Mouse (Mus musculus): ENCODE results near the gene Gm10160. TPM values are rescaled to one million over a fixed set of nuclear protein-coding genes. Genes with fewer than 3 reads are reported as not detected.

The Gm10160 gene
- polyA plus RNA-seq (2014; fragmentation: Nextera tagmentation; extraction: Ambion mirVana), result not detected in 2 replicates

DNA sequence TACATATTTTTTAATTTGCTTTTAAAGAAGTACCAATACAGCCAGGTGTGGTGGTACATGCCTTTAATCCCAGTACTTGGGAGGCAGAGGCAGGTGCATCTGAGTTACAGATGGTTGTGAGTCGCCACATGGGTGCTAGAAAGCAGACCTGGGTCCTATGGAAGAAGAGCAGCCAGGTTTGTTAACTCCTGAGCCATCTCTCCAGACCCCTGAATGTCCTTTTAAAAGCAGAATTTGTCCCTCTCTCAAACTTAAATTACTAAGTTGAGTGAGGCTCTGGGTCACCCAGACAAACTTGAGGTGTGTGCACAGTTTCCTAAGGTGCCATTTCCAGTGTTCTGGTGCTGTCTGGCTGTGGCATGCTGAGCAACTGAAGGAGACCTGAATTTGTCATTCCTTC is at the start of gene Gm10160:
Gm10160 (minus strand) TSS at position 101 of the 400 bp plus-strand sequence.
- Histone ChIP-seq H3K4me2 (ENCODE audit: low read depth, severe bottlenecking) (no peak within 1 kb of the TSS), H3K9ac (ENCODE audit: low read length) (no peak within 1 kb of the TSS), H3K4me1 (ENCODE audit: control insufficient read depth, insufficient read depth, low read length) (peaks cover 3% of the 10 kb centered on the region), H3K4me3 (ENCODE audit: low read depth, low read length) (no peak within 1 kb of the TSS), H3K27me3 (ENCODE audit: control insufficient read depth, insufficient read depth, low read length) (peaks cover 8% of the 10 kb centered on the region), H3K9me3 (ENCODE audit: control insufficient read depth, low read length) (no peaks in the 10 kb centered on the region), H3K27ac (replicated peaks; ENCODE audit: low read depth, low read length) (no peak within 1 kb of the TSS), H3K36me3 (ENCODE audit: control insufficient read depth, insufficient read depth, low read length) (no peaks in the 10 kb centered on the region)
- WGBS, result 89% methylated on average over 1 of the region's 1 CpGs
- DNase-seq (ENCODE audit: low spot score) (no peak), ATAC-seq (ENCODE audit: insufficient number of reproducible peaks, low FRiP score, low TSS enrichment, low read depth) (no peak)

DNA sequence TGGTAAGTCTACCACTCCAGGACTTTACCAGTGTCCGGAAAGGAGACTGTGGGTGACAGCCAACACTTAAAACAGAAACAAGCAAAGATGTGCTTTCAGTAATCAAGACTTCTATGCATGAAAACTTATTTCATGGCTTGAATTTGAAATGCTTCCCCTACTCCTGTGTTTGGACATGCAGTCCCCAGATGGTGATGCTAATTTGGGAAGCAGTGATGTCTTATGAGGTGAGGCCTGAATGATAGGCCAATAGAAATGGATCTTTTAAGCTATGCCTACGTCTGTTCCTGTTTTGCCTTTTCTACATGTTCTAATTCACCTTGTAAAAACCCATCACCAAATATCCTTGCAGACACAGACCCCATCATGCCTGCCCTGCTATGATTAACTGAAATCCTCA is 49.3 kb upstream of the Gm10160 start:
- H3K9me3 ChIP-seq (ENCODE audit: control insufficient read depth, low read length), result no peaks in the 10 kb centered on the region
- no peaks in the 10 kb centered on the region for H3K27me3 ChIP-seq (ENCODE audit: control insufficient read depth, insufficient read depth, low read length)
- H3K4me2 ChIP-seq (ENCODE audit: low read depth, severe bottlenecking), result no peak overlapping the region
- no peak overlapping the region for H3K9ac ChIP-seq (ENCODE audit: low read length)
- DNase-seq (ENCODE audit: low spot score), result no peak
- no peaks in the 10 kb centered on the region for H3K4me1 ChIP-seq (ENCODE audit: control insufficient read depth, insufficient read depth, low read length)
- no peak overlapping the region for H3K4me3 ChIP-seq (ENCODE audit: low read depth, low read length)
- 0 out of 2 replicates have a peak, but pooled peaks cover 2% of the 10 kb centered on the region for H3K36me3 ChIP-seq (ENCODE audit: control insufficient read depth, insufficient read depth, low read length)
- ATAC-seq (ENCODE audit: insufficient number of reproducible peaks, low FRiP score, low TSS enrichment, low read depth), result no peak
- no peak overlapping the region for H3K27ac ChIP-seq (replicated peaks; ENCODE audit: low read depth, low read length)
- WGBS, result 73% methylated on average over 2 of the region's 2 CpGs

DNA sequence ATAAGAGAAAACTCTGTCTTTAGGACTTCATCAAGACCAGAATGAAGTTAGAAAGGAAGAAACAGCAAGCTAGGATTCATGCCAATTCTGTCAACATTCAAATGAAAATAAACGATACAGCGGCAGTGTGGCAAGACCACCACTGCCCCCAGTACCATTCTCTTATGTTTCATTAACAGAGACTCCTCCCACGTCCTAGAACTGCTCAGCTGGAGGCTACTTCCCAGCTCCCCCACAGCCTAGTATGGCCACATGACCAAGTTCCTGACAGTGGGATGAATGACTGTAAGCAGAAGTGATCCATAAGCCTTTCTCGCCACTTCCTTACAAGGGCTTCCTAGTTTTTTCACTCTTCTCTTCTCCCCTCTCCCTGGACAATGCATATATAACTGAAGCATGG is 48.5 kb upstream of the Gm10160 start:
- Histone ChIP-seq H3K9ac (ENCODE audit: low read length) (no peak overlapping the region), H3K27me3 (ENCODE audit: control insufficient read depth, insufficient read depth, low read length) (no peaks in the 10 kb centered on the region), H3K9me3 (ENCODE audit: control insufficient read depth, low read length) (no peaks in the 10 kb centered on the region), H3K4me1 (ENCODE audit: control insufficient read depth, insufficient read depth, low read length) (no peaks in the 10 kb centered on the region), H3K4me2 (ENCODE audit: low read depth, severe bottlenecking) (no peak overlapping the region), H3K27ac (replicated peaks; ENCODE audit: low read depth, low read length) (no peak overlapping the region), H3K4me3 (ENCODE audit: low read depth, low read length) (no peak overlapping the region), H3K36me3 (ENCODE audit: control insufficient read depth, insufficient read depth, low read length) (0 out of 2 replicates have a peak, but pooled peaks cover 2% of the 10 kb centered on the region)
- ATAC-seq (ENCODE audit: insufficient number of reproducible peaks, low FRiP score, low TSS enrichment, low read depth) (no peak), DNase-seq (ENCODE audit: low spot score) (no peak)
- 72% methylated on average over 4 of the region's 4 CpGs for WGBS

DNA sequence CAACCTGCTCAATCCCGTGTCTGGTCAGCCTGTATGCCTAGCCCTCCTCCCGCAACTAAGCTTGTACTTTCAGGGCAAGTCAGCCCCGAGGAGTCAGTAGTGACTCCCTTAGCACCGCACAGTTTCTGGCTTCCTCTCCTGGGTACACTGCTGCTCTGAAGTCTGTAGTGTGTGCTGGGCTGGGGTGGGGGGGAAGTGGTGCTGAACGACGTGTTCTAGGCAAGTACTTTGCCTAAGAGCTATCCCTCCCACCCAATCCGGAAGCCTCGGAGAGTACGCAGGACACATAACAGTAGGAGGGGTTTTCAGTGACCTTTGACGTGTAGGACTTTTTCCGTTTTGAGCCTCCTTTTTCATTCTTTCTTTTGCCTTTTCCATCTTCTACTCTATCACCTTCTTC is 43.8 kb upstream of the Gm10160 start:
- H3K4me2 ChIP-seq (ENCODE audit: low read depth, severe bottlenecking), result no peak overlapping the region
- no peak for DNase-seq (ENCODE audit: low spot score)
- no peak overlapping the region for H3K9ac ChIP-seq (ENCODE audit: low read length)
- no peak overlapping the region for H3K4me3 ChIP-seq (ENCODE audit: low read depth, low read length)
- no peaks in the 10 kb centered on the region for H3K9me3 ChIP-seq (ENCODE audit: control insufficient read depth, low read length)
- no peak overlapping the region for H3K27ac ChIP-seq (replicated peaks; ENCODE audit: low read depth, low read length)
- H3K36me3 ChIP-seq (ENCODE audit: control insufficient read depth, insufficient read depth, low read length), result 0 out of 2 replicates have a peak, but pooled peaks cover 2% of the 10 kb centered on the region
- 76% methylated on average over 11 of the region's 11 CpGs for WGBS
- no peaks in the 10 kb centered on the region for H3K27me3 ChIP-seq (ENCODE audit: control insufficient read depth, insufficient read depth, low read length)
- no peak for ATAC-seq (ENCODE audit: insufficient number of reproducible peaks, low FRiP score, low TSS enrichment, low read depth)
- no peaks in the 10 kb centered on the region for H3K4me1 ChIP-seq (ENCODE audit: control insufficient read depth, insufficient read depth, low read length)

DNA sequence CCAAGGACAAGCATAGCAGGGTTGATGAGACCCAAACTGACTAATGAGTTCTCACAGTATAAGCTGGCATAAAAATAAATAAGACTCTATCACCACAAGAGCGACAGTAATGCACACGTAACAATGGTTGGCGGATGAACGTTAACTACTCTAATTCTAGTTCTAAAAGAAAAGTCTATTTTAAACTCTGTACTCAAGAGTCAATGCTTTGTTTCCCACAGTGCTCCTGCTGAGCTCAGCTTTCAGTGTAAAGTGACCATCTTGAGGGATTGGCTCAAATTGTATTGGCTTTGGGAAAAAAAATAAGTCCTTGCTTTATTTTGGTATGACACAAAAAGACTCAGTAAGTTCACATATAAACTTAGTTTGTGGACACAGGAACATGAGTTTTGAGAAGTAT is 29.5 kb upstream of the Gm10160 start:
- Histone ChIP-seq H3K4me1 (ENCODE audit: control insufficient read depth, insufficient read depth, low read length) (no peaks in the 10 kb centered on the region), H3K4me2 (ENCODE audit: low read depth, severe bottlenecking) (no peak overlapping the region), H3K27ac (replicated peaks; ENCODE audit: low read depth, low read length) (no peak overlapping the region), H3K9me3 (ENCODE audit: control insufficient read depth, low read length) (no peaks in the 10 kb centered on the region), H3K36me3 (ENCODE audit: control insufficient read depth, insufficient read depth, low read length) (no peaks in the 10 kb centered on the region), H3K9ac (ENCODE audit: low read length) (no peak overlapping the region), H3K27me3 (ENCODE audit: control insufficient read depth, insufficient read depth, low read length) (no peaks in the 10 kb centered on the region), H3K4me3 (ENCODE audit: low read depth, low read length) (no peak overlapping the region)
- WGBS, result 93% methylated on average over 4 of the region's 4 CpGs
- DNase-seq (ENCODE audit: low spot score) (no peak), ATAC-seq (ENCODE audit: insufficient number of reproducible peaks, low FRiP score, low TSS enrichment, low read depth) (no peak)

DNA sequence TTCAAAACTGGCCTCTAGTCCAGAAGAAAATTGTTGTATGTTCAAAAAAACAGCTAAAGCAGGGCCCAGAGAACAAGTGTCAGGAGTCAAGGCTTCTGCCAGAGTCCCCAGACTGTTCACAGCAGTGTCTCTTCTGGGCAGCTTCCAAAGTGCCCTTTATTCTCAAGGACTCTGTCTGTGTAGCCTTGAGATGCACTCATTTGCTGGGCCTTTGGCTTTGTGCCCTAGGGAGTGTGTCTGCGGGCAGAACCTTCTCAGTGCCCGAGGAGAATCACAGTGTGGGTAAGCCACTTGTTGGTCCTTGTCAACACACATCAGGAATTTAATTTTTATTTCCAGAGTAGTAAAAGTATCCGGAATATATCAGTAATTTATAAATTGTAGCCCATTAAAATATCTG is 26.0 kb upstream of the Gm10160 start:
- Histone ChIP-seq H3K9ac (ENCODE audit: low read length) (no peak overlapping the region), H3K27me3 (ENCODE audit: control insufficient read depth, insufficient read depth, low read length) (no peaks in the 10 kb centered on the region), H3K9me3 (ENCODE audit: control insufficient read depth, low read length) (no peaks in the 10 kb centered on the region), H3K27ac (replicated peaks; ENCODE audit: low read depth, low read length) (no peak overlapping the region), H3K4me2 (ENCODE audit: low read depth, severe bottlenecking) (no peak overlapping the region), H3K4me3 (ENCODE audit: low read depth, low read length) (no peak overlapping the region), H3K36me3 (ENCODE audit: control insufficient read depth, insufficient read depth, low read length) (no peaks in the 10 kb centered on the region; the same call in 1 of the 2 replicates), H3K4me1 (ENCODE audit: control insufficient read depth, insufficient read depth, low read length) (no peaks in the 10 kb centered on the region)
- ATAC-seq (ENCODE audit: insufficient number of reproducible peaks, low FRiP score, low TSS enrichment, low read depth) (no peak), DNase-seq (ENCODE audit: low spot score) (no peak)
- WGBS, result 88% methylated on average over 3 of the region's 3 CpGs

DNA sequence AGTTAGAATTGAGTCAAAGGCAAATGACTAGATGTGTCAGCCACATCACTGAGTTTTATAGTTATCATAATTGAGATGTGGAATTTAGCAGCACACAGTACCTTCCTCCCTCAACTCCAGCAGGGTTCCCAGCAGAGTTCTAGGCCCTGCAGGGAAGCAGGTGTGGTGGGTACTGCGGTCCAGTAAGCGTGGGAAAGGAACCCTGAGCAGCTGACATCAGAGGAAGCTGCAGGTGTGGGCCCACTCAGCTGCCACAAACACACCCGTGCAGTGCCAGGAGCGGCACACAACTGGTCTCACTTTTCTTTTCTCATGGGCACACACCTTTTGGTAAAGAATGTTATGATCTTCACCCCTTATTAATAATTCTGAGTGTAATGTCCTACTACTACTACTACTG is 25.2 kb upstream of the Gm10160 start:
- H3K4me3 ChIP-seq (ENCODE audit: low read depth, low read length), result no peak overlapping the region
- ATAC-seq (ENCODE audit: insufficient number of reproducible peaks, low FRiP score, low TSS enrichment, low read depth) (no peak), DNase-seq (ENCODE audit: low spot score) (no peak)
- H3K36me3 ChIP-seq (ENCODE audit: control insufficient read depth, insufficient read depth, low read length), result no peaks in the 10 kb centered on the region; the same call in 1 of the 2 replicates
- H3K9me3 ChIP-seq (ENCODE audit: control insufficient read depth, low read length), result no peaks in the 10 kb centered on the region
- H3K27me3 ChIP-seq (ENCODE audit: control insufficient read depth, insufficient read depth, low read length), result no peaks in the 10 kb centered on the region
- 94% methylated on average over 4 of the region's 4 CpGs for WGBS
- no peaks in the 10 kb centered on the region for H3K4me1 ChIP-seq (ENCODE audit: control insufficient read depth, insufficient read depth, low read length)
- no peak overlapping the region for H3K9ac ChIP-seq (ENCODE audit: low read length)
- H3K4me2 ChIP-seq (ENCODE audit: low read depth, severe bottlenecking), result no peak overlapping the region
- no peak overlapping the region for H3K27ac ChIP-seq (replicated peaks; ENCODE audit: low read depth, low read length)

DNA sequence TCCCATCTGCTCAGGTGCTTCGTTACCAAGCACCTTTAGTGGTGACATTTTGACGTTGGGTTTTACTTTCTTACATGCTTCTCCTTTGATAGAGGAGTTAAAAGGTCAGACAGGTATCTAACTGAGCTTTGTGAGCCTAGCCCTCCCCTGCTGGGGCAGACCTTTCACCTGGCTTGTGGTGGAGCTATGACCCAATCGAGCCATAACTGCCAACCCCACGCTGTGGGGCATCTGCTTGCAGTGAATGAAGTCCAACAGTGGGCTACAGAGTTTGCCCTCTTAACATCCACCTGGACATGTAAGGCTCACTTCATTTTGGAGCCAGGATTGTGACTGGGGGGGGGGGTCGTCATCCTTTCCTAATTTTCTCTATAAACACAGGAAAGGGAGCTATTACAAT is 24.7 kb upstream of the Gm10160 start:
- H3K9ac ChIP-seq (ENCODE audit: low read length), result no peak overlapping the region
- no peak overlapping the region for H3K4me3 ChIP-seq (ENCODE audit: low read depth, low read length)
- H3K4me1 ChIP-seq (ENCODE audit: control insufficient read depth, insufficient read depth, low read length), result no peaks in the 10 kb centered on the region
- H3K9me3 ChIP-seq (ENCODE audit: control insufficient read depth, low read length), result no peaks in the 10 kb centered on the region
- H3K4me2 ChIP-seq (ENCODE audit: low read depth, severe bottlenecking), result no peak overlapping the region
- WGBS, result 79% methylated on average over 5 of the region's 5 CpGs
- no peak for DNase-seq (ENCODE audit: low spot score)
- H3K27me3 ChIP-seq (ENCODE audit: control insufficient read depth, insufficient read depth, low read length), result no peaks in the 10 kb centered on the region
- no peak for ATAC-seq (ENCODE audit: insufficient number of reproducible peaks, low FRiP score, low TSS enrichment, low read depth)
- H3K27ac ChIP-seq (replicated peaks; ENCODE audit: low read depth, low read length), result no peak overlapping the region
- H3K36me3 ChIP-seq (ENCODE audit: control insufficient read depth, insufficient read depth, low read length), result no peaks in the 10 kb centered on the region; the same call in 1 of the 2 replicates

DNA sequence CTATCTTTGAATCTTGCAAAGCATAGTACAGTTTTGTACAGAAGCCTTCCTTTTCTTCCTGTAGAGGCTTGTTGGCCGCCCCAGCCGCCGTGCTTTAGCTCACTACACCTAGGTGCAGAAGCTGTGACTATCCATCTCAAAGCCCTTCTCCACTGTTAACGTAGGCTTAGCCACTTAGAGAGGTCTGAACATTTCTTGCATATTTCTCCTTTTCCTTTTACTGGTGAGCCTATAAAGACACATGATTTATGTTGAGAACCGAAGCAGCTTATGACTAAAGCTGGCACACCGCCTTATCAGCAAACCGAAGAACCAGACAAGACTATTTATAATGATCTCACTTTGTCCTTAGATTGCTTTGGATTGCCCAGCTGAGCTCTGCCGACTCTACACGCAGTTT is 19.8 kb upstream of the Gm10160 start:
- Histone ChIP-seq H3K4me3 (ENCODE audit: low read depth, low read length) (no peak overlapping the region), H3K4me1 (ENCODE audit: control insufficient read depth, insufficient read depth, low read length) (no peaks in the 10 kb centered on the region), H3K27ac (replicated peaks; ENCODE audit: low read depth, low read length) (no peak overlapping the region), H3K36me3 (ENCODE audit: control insufficient read depth, insufficient read depth, low read length) (no peaks in the 10 kb centered on the region; the same call in 1 of the 2 replicates), H3K9me3 (ENCODE audit: control insufficient read depth, low read length) (no peaks in the 10 kb centered on the region), H3K4me2 (ENCODE audit: low read depth, severe bottlenecking) (no peak overlapping the region), H3K27me3 (ENCODE audit: control insufficient read depth, insufficient read depth, low read length) (no peaks in the 10 kb centered on the region), H3K9ac (ENCODE audit: low read length) (no peak overlapping the region)
- DNase-seq (ENCODE audit: low spot score) (no peak), ATAC-seq (ENCODE audit: insufficient number of reproducible peaks, low FRiP score, low TSS enrichment, low read depth) (no peak)
- WGBS, result 88% methylated on average over 9 of the region's 9 CpGs

Measured in limb, embryonic 11.5 days (tissue).